Mouse (Mus musculus) liver, postnatal 0 days (tissue): ENCODE measurements around the gene Gm20517.

Source experiments
- CTCF ChIP-seq: sonication (generic); IDR thresholded peaks from 2 replicates; pipeline ENCODE4 v1.5.1; 2016; ENCODE audit warnings: antibody characterized with exemption, low read depth
- EP300 ChIP-seq: IDR thresholded peaks from 2 replicates; pipeline ENCODE4 v1.6.1; 2016; ENCODE audit warnings: antibody characterized with exemption, low read depth, mild to moderate bottlenecking

GRCm38 (mm10) chr17:47664474-47664873, 53.1 kb downstream of the Gm20517 start:
- no peak for TF ChIP-seq CTCF
- no peak for TF ChIP-seq EP300
